Mouse (Mus musculus): ENCODE data around the gene Dvl3. TPM values are rescaled to one million over a fixed set of nuclear protein-coding genes. Genes with fewer than 3 reads are reported as not detected.

Dvl3 gene
- total and polyA plus RNA-seq, 3 experiments: 4.1 to 20.5 TPM; not detected in 1

- Histone ChIP-seq H3K79me2 (ENCODE audit: control insufficient read depth, insufficient read depth, low read length, poor library complexity) (peaks cover 13% of the 10 kb centered on the region), H3K4me3 (ENCODE audit: control insufficient read depth in 1 of 2, insufficient read depth in 1 of 2, low read depth in 2 of 2, low read length in 2 of 2) (no peak overlapping the region), H3K9me3 (replicated peaks; ENCODE audit: insufficient read depth, low read length) (no peaks in the 10 kb centered on the region), H3K27ac (ENCODE audit: control insufficient read depth, low read depth, low read length) (no peak overlapping the region), H3K36me3 (ENCODE audit: control insufficient read depth in 1 of 2, insufficient read depth in 2 of 2, low read length in 2 of 2) (peaks cover 14 to 15% of the 10 kb centered on the region in 2 experiments), H3K27me3 (ENCODE audit: control insufficient read depth in 1 of 2, insufficient read depth in 2 of 2, low read length in 2 of 2) (no peaks in the 10 kb centered on the region), H3K9ac (ENCODE audit: control insufficient read depth, low read depth, low read length, poor library complexity, severe bottlenecking) (no peak overlapping the region), H3K4me1 (ENCODE audit: control insufficient read depth in 1 of 2, insufficient read depth in 2 of 2, low read length in 2 of 2) (peaks cover 0 to 10% of the 10 kb centered on the region in 2 experiments; a peak in 3 of 4 replicates)
- TF ChIP-seq POLR2AphosphoS5 (IDR thresholded peaks at IDR 0.05; ENCODE audit: borderline replicate concordance, low read depth, low read length) (no peak), SIN3A (IDR thresholded peaks at IDR 0.05; ENCODE audit: low read length) (no peak), USF2 (IDR thresholded peaks at IDR 0.05; ENCODE audit: borderline replicate concordance in 1 of 2, insufficient read depth in 1 of 2, low read depth in 1 of 2, low read length in 2 of 2) (no peak), MEF2A (IDR thresholded peaks at IDR 0.05; ENCODE audit: extremely low read depth, insufficient replicate concordance, low read depth, low read length, poor library complexity, severe bottlenecking) (no peak), ZC3H11A (IDR thresholded peaks at IDR 0.05; ENCODE audit: low read depth, low read length) (no peak), KAT2A (conservative IDR thresholded peaks at IDR 0.05; ENCODE audit: low read depth, low read length) (no peak)
- no peak for DNase-seq (ENCODE audit: low read depth, low spot score)
These were observed 34.9 kb downstream of the Dvl3 start for GRCm38 (mm10) chr16:20551691-20552090.

GRCm38 (mm10) chr16:20552594-20552993 lies 35.8 kb downstream of the Dvl3 start:
- no peak for TF ChIP-seq TBP (IDR thresholded peaks at IDR 0.05; ENCODE audit: low read depth, low read length)
- TF ChIP-seq SMC3 (IDR thresholded peaks at IDR 0.05; ENCODE audit: low read depth, low read length): no peak
- TF ChIP-seq RCOR1 (IDR thresholded peaks at IDR 0.05; ENCODE audit: low read depth, low read length): no peak
- TF ChIP-seq ZC3H11A (IDR thresholded peaks at IDR 0.05; ENCODE audit: low read depth, low read length): no peak
- TF ChIP-seq MAZ (IDR thresholded peaks at IDR 0.05; ENCODE audit: low read depth, low read length): no peak
- no peak for TF ChIP-seq MYB (IDR thresholded peaks at IDR 0.05; ENCODE audit: low read depth, low read length)
- no peak for TF ChIP-seq ZKSCAN1 (IDR thresholded peaks at IDR 0.05; ENCODE audit: low read depth, low read length)
- TF ChIP-seq ELF1 (IDR thresholded peaks at IDR 0.05; ENCODE audit: low read depth, low read length): no peak
- TF ChIP-seq UBTF (IDR thresholded peaks at IDR 0.05; ENCODE audit: borderline replicate concordance, insufficient read depth, low read depth, low read length): no peak
- no peak for TF ChIP-seq POLR2AphosphoS5 (IDR thresholded peaks at IDR 0.05; ENCODE audit: borderline replicate concordance, low read depth, low read length)
- no peak for TF ChIP-seq RAD21 (IDR thresholded peaks at IDR 0.05; ENCODE audit: low read depth, low read length)
- no peak for TF ChIP-seq HCFC1 (IDR thresholded peaks at IDR 0.05; ENCODE audit: low read depth, low read length)
- no peak for TF ChIP-seq ZMIZ1 (IDR thresholded peaks at IDR 0.05; ENCODE audit: low read depth, low read length)
- TF ChIP-seq NRF1 (IDR thresholded peaks at IDR 0.05; ENCODE audit: insufficient read depth, low read depth, low read length, poor library complexity, severe bottlenecking): no peak
- TF ChIP-seq USF1 (IDR thresholded peaks at IDR 0.05; ENCODE audit: low read depth, low read length): no peak
- no peak for TF ChIP-seq GABPA (IDR thresholded peaks at IDR 0.05; ENCODE audit: low read depth, low read length)
- no peak for TF ChIP-seq CHD2 (IDR thresholded peaks at IDR 0.05; ENCODE audit: low read length)
- TF ChIP-seq MAX (IDR thresholded peaks at IDR 0.05; ENCODE audit: low read length): no peak
- no peak for TF ChIP-seq POLR2A (IDR thresholded peaks at IDR 0.05; ENCODE audit: control insufficient read depth in 1 of 2, insufficient read depth in 1 of 2, low read depth in 1 of 2, low read length in 2 of 2, poor library complexity in 1 of 2)
- no peak for TF ChIP-seq E2F4 (IDR thresholded peaks at IDR 0.05; ENCODE audit: borderline replicate concordance, low read depth, low read length)
- Histone ChIP-seq H3K27me3 (ENCODE audit: control insufficient read depth in 1 of 2, insufficient read depth in 2 of 2, low read length in 2 of 2) (no peaks in the 10 kb centered on the region), H3K36me3 (ENCODE audit: control insufficient read depth in 1 of 2, insufficient read depth in 2 of 2, low read length in 2 of 2) (peaks cover 9 to 15% of the 10 kb centered on the region in 2 experiments), H3K9ac (ENCODE audit: control insufficient read depth, low read depth, low read length, poor library complexity, severe bottlenecking) (no peak overlapping the region), H3K4me3 (ENCODE audit: control insufficient read depth in 1 of 2, insufficient read depth in 1 of 2, low read depth in 2 of 2, low read length in 2 of 2) (no peak overlapping the region), H3K9me3 (replicated peaks; ENCODE audit: insufficient read depth, low read length) (no peaks in the 10 kb centered on the region), H3K4me1 (ENCODE audit: control insufficient read depth in 1 of 2, insufficient read depth in 2 of 2, low read length in 2 of 2) (peaks cover 0 to 6% of the 10 kb centered on the region in 2 experiments; a peak in 3 of 4 replicates), H3K79me2 (ENCODE audit: control insufficient read depth, insufficient read depth, low read length, poor library complexity) (peaks cover 13% of the 10 kb centered on the region), H3K27ac (ENCODE audit: control insufficient read depth, low read depth, low read length) (no peak overlapping the region)
- no peak for DNase-seq (ENCODE audit: low read depth, low spot score)

Measured in MEL (cell line).